Comparison of ENCODE assay signal across 8 mouse cellular contexts in the genomic region with DNA sequence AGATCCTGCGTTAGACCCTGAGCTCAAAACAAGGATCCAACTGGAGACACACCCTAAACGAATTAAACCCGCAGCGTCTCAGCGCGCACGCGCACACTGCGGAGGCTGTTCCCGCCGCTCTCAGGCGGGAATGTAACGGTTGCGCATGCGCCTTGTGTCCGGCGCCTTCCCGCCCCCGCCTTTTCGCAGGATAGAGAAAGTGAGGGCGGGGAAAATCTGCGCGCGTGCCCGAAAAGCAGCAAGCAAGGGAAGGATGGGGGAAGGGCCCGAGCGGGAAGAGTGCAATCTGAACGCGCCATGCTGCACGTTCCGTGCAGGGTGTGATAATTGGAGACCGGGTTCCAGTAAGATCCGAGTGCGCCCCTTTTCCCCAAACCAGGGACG. TPM values are rescaled to one million over a fixed set of nuclear protein-coding genes. Genes with fewer than 3 reads are reported as not detected.
A peak's percentile ranks its signal among the peaks of the same experiment; 100 is the strongest.
DNase-seq lines count a peak whose midpoint lies in the region; ATAC-seq and TF ChIP-seq lines count a peak whose summit lies in the region.

No protein-coding gene starts in this region.

- peak overlapping the region; percentile 79 for H3K9ac ChIP-seq in lung, embryonic 15.5 days

- H3K9me3 ChIP-seq in lung, embryonic 15.5 days = no peaks in the 10 kb centered on the region

- no peak for TF ChIP-seq CTCF in olfactory bulb, adult 2 months (IDR thresholded peaks at IDR 0.05; ENCODE audit: insufficient read depth, low read depth, low read length)

- ATAC-seq in hematopoietic stem cell, adult 5-6 weeks (replicated peaks in 1 of 2; ENCODE audit: insufficient read depth in 1 of 2, low FRiP score in 2 of 2, low TSS enrichment in 1 of 2, low read depth in 1 of 2, poor library complexity in 2 of 2, severe bottlenecking in 2 of 2) = peak; percentile 44 to 64
- ATAC-seq in lung, embryonic 15.5 days (ENCODE audit: borderline replicate concordance, extremely low read depth, low FRiP score, low TSS enrichment) = peak; percentile 84

- peak; percentile 99 for DNase-seq in MN1 (ENCODE audit: low spot score)
- DNase-seq in cerebellum, adult 8-10 months = peak; percentile 96
- DNase-seq in forelimb bud, embryonic 11.5 days (ENCODE audit: low read depth, low spot score) = peak; percentile 98
- DNase-seq in layer of hippocampus, adult 9-10 months (ENCODE audit: low spot score) = peak; percentile 85
- peak; percentile 87 to 92 for DNase-seq in thymus, adult 18-20 months

- peak overlapping the region; percentile 72 for H3K4me3 ChIP-seq in lung, embryonic 15.5 days
- peak overlapping the region; percentile 90 for H3K4me3 ChIP-seq in olfactory bulb, adult 2 months (ENCODE audit: insufficient read depth, low read depth, low read length)

- H3K4me2 ChIP-seq in lung, embryonic 15.5 days = peak overlapping the region; percentile 90

- under 1% methylated on average over 35 of the region's 35 CpGs for WGBS in lung, embryonic 15.5 days
- WGBS in olfactory bulb, adult 2 months = under 1% methylated on average over 35 of the region's 35 CpGs

- TF ChIP-seq POLR2A in olfactory bulb, adult 2 months (IDR thresholded peaks at IDR 0.05; ENCODE audit: insufficient read depth, low read depth, low read length) = no peak

- peak overlapping the region; percentile 97 for H3K27ac ChIP-seq in lung, embryonic 15.5 days
- peak overlapping the region; percentile 96 for H3K27ac ChIP-seq in olfactory bulb, adult 2 months (ENCODE audit: insufficient read depth, low read depth, low read length)

- H3K36me3 ChIP-seq in lung, embryonic 15.5 days = peaks cover 13% of the 10 kb centered on the region

- H3K27me3 ChIP-seq in lung, embryonic 15.5 days = no peaks in the 10 kb centered on the region

- H3K4me1 ChIP-seq in lung, embryonic 15.5 days = peaks cover 26% of the 10 kb centered on the region
- H3K4me1 ChIP-seq in olfactory bulb, adult 2 months (ENCODE audit: control insufficient read depth, insufficient read depth, low read length) = peaks cover 7% of the 10 kb centered on the region

RNA-seq across cellular contexts. Expression of a gene that starts 0.5 kb away (rescaled TPM):
- total RNA-seq in hematopoietic stem cell, adult 5-6 weeks (2017) = 672 and 707 TPM in 2 replicates
- 1,916 and 1,998 TPM in 2 replicates for polyA plus RNA-seq in lung, embryonic 15.5 days (2015; fragmentation: Nextera tagmentation; extraction: Ambion mirVana)
- polyA plus RNA-seq in olfactory bulb, adult 2 months (2012; ENCODE audit: insufficient read depth, insufficient read length, low replicate concordance, missing spikeins) = 649 and 1,228 TPM in 2 replicates

RNA-seq across cellular contexts. Expression of a gene that starts 15.8 kb away (rescaled TPM):
- 8.7 and 21.2 TPM in 2 replicates for total RNA-seq in hematopoietic stem cell, adult 5-6 weeks (2017)
- polyA plus RNA-seq in lung, embryonic 15.5 days (2015; fragmentation: Nextera tagmentation; extraction: Ambion mirVana) = 14.8 and 15.8 TPM in 2 replicates
- not detected in 2 replicates for polyA plus RNA-seq in olfactory bulb, adult 2 months (2012; ENCODE audit: insufficient read depth, insufficient read length, low replicate concordance, missing spikeins)

RNA-seq across cellular contexts. Expression of a gene that starts 19.5 kb away (rescaled TPM):
- total RNA-seq in hematopoietic stem cell, adult 5-6 weeks (2017) = 12.9 TPM in 1 of 2 replicates, not detected in the other
- polyA plus RNA-seq in lung, embryonic 15.5 days (2015; fragmentation: Nextera tagmentation; extraction: Ambion mirVana) = not detected in 2 replicates
- not detected in 2 replicates for polyA plus RNA-seq in olfactory bulb, adult 2 months (2012; ENCODE audit: insufficient read depth, insufficient read length, low replicate concordance, missing spikeins)

RNA-seq across cellular contexts. Expression of a gene that starts 19.7 kb away (rescaled TPM):
- 35.1 and 40.0 TPM in 2 replicates for total RNA-seq in hematopoietic stem cell, adult 5-6 weeks (2017)
- 1,060 and 1,067 TPM in 2 replicates for polyA plus RNA-seq in lung, embryonic 15.5 days (2015; fragmentation: Nextera tagmentation; extraction: Ambion mirVana)
- 1,035 TPM in 1 of 2 replicates, not detected in the other for polyA plus RNA-seq in olfactory bulb, adult 2 months (2012; ENCODE audit: insufficient read depth, insufficient read length, low replicate concordance, missing spikeins)

RNA-seq across cellular contexts. Expression of a gene that starts 35.5 kb away (rescaled TPM):
- 0.13 TPM in 1 of 2 replicates, not detected in the other for total RNA-seq in hematopoietic stem cell, adult 5-6 weeks (2017)
- 2.3 and 2.8 TPM in 2 replicates for polyA plus RNA-seq in lung, embryonic 15.5 days (2015; fragmentation: Nextera tagmentation; extraction: Ambion mirVana)
- not detected in 2 replicates for polyA plus RNA-seq in olfactory bulb, adult 2 months (2012; ENCODE audit: insufficient read depth, insufficient read length, low replicate concordance, missing spikeins)

Comparison
In these comparisons a context has a peak if more than half of its experiments do, and no peak if none do; other contexts are left out.
1. Peak in every context shown above with its lines: DNase-seq, ATAC-seq, H3K4me3 ChIP-seq and H3K27ac ChIP-seq.
2. RNA of a gene that starts 15.8 kb away (polyA plus RNA-seq): 14.8 to 15.8 TPM in lung, embryonic 15.5 days; not detected in olfactory bulb, adult 2 months; every median in the first group is over 10 times any median in the second.